Mouse (Mus musculus) heart, embryonic 11.5 days (tissue): Measurements from ENCODE around the gene Stx7. TPM values are rescaled to one million over a fixed set of nuclear protein-coding genes. Genes with fewer than 3 reads are reported as not detected.

Source experiments
- ATAC-seq: fragments of 200-750 bp; cut with Nextera tagmentation; replicated peaks from 2 replicates; pipeline ENCODE4 v1.8.0; 2017; ENCODE audit warnings: moderate library complexity; ENCODE audit not compliant: insufficient number of reproducible peaks, low FRiP score, low TSS enrichment
- H3K27ac ChIP-seq: fragments of 300-500 bp; sonication (generic); 2 replicates; pipeline ENCODE4 v1.5.1; 2014; ENCODE audit warnings: mild to moderate bottlenecking, low read depth, low read length
- H3K27me3 ChIP-seq: fragments of 300-500 bp; sonication (generic); 2 replicates; pipeline ENCODE4 v1.6.1; 2014; ENCODE audit warnings: mild to moderate bottlenecking, low read length, mixed read lengths; ENCODE audit not compliant: control insufficient read depth, insufficient read depth
- H3K36me3 ChIP-seq: fragments of 300-500 bp; sonication (generic); 2 replicates; pipeline ENCODE4 v1.6.1; 2014; ENCODE audit warnings: mild to moderate bottlenecking, low read length, moderate library complexity, mixed read lengths; ENCODE audit not compliant: control insufficient read depth, insufficient read depth
- H3K4me1 ChIP-seq: fragments of 300-500 bp; sonication (generic); 2 replicates; pipeline ENCODE4 v1.6.1; 2014; ENCODE audit warnings: low read length; ENCODE audit not compliant: control insufficient read depth, insufficient read depth
- H3K4me2 ChIP-seq: fragments of 300-500 bp; sonication (generic); 2 replicates; pipeline ENCODE4 v1.6.1; 2014; ENCODE audit warnings: mild to moderate bottlenecking, moderate library complexity
- H3K4me3 ChIP-seq: fragments of 300-500 bp; sonication (generic); 2 replicates; pipeline ENCODE4 v1.5.1; 2014; ENCODE audit warnings: low read depth, low read length
- H3K9ac ChIP-seq: fragments of 300-500 bp; sonication (generic); 2 replicates; pipeline ENCODE4 v1.6.1; 2014; ENCODE audit warnings: mild to moderate bottlenecking, low read depth, low read length, moderate library complexity
- H3K9me3 ChIP-seq: fragments of 300-500 bp; sonication (generic); replicated peaks from 2 replicates; pipeline ENCODE4 v1.6.1; 2016; ENCODE audit warnings: low read length; ENCODE audit not compliant: control insufficient read depth
- WGBS: fragments of 180-500 bp; shearing (Covaris S2); extraction: QIAGEN DNeasy Blood & Tissue Kit; methylation state at CpG from one replicate; pipeline ENCODE4 v1.1.7; 2014; ENCODE audit not compliant: insufficient replicate concordance; 5-methylcytosine and 5-hydroxymethylcytosine counted together
- polyA plus RNA-seq: library from polyadenylated mRNA; unstranded; fragments of >200 nt; fragmentation: Nextera tagmentation; extraction: Ambion mirVana; gene quantifications from 2 replicates; pipeline ENCODE4 v1.2.1, GENCODE M21; 2014

Gene Stx7
- polyA plus RNA-seq, 1 experiment from 2014 or later = 89.8 TPM

DNA sequence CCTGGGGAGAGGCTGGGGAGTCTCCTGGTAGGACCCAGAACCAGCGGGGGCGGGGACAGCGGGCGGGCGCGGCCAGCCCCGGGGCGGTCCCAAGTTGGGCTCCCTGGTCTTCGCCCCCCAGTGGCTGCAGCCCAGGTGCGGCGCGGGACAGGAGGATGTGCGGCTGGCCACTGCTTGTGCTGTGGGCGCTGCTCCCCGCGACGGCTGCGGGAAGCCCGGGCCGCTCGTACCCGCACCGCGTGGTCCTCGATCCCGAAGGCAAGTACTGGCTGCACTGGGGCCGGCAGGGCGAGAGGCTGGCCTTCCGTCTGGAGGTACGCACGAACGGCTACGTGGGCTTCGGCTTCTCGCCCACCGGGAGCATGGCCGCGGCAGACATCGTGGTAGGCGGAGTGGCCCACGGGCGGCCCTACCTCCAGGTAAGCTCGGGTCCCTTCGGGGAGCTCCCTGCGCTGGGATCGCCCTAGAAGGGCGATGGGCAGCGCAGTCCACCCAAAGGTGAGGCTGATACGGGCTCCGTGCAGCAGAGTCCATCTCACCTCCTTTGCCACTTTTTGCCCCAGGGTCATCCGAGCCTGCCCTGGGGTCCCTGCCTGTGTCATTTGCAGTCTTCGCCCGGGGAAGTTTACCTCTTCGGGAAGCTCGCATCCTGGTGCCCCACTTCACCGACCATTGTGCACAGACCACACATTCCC, 74.5 kb downstream of the Stx7 start, which contains the start of gene Moxd1:
Gene Moxd1, plus strand, starts transcription at position 69 of the 695 bp plus-strand sequence.
- H3K36me3 ChIP-seq = no peaks in the 10 kb centered on the region
- peak within 1 kb of the TSS; percentile 92 for H3K4me2 ChIP-seq
- H3K9me3 ChIP-seq = no peaks in the 10 kb centered on the region
- H3K4me1 ChIP-seq = no peaks in the 10 kb centered on the region
- 1% methylated on average over 52 of the region's 56 CpGs for WGBS
- peak within 1 kb of the TSS; percentile 56 for H3K9ac ChIP-seq
- ATAC-seq = peak; percentile 68; the same call in 1 of the 2 replicates
- H3K27me3 ChIP-seq = peaks cover 33% of the 10 kb centered on the region
- peak within 1 kb of the TSS; percentile 55 for H3K4me3 ChIP-seq
- no peak within 1 kb of the TSS for H3K27ac ChIP-seq

DNA sequence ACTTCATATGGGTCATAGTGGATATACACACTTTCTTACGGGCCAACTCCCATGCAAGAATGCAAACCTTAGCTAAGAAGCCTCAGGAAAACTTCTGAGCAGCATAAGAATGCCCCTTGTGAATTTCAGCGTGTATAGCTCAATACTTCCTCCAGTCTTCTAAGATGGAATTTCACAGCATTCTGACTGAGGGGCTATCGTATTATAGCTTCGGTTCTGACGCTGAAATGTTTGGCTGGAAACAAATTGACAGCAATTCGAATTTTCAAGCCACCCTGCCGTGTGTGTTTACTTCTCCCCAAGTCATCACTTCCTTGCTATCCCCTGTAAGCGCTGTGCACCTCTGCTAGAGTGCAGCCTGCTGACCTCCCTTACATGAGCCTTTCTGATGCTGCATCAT, 75.5 kb downstream of the Stx7 start:
- Histone ChIP-seq H3K27me3 (peaks cover 33% of the 10 kb centered on the region), H3K4me2 (no peak overlapping the region), H3K4me1 (no peaks in the 10 kb centered on the region), H3K36me3 (no peaks in the 10 kb centered on the region), H3K27ac (no peak overlapping the region), H3K9ac (no peak overlapping the region), H3K9me3 (no peaks in the 10 kb centered on the region), H3K4me3 (no peak overlapping the region)
- no peak for ATAC-seq
- WGBS = 18% methylated on average over 8 of the region's 8 CpGs

DNA sequence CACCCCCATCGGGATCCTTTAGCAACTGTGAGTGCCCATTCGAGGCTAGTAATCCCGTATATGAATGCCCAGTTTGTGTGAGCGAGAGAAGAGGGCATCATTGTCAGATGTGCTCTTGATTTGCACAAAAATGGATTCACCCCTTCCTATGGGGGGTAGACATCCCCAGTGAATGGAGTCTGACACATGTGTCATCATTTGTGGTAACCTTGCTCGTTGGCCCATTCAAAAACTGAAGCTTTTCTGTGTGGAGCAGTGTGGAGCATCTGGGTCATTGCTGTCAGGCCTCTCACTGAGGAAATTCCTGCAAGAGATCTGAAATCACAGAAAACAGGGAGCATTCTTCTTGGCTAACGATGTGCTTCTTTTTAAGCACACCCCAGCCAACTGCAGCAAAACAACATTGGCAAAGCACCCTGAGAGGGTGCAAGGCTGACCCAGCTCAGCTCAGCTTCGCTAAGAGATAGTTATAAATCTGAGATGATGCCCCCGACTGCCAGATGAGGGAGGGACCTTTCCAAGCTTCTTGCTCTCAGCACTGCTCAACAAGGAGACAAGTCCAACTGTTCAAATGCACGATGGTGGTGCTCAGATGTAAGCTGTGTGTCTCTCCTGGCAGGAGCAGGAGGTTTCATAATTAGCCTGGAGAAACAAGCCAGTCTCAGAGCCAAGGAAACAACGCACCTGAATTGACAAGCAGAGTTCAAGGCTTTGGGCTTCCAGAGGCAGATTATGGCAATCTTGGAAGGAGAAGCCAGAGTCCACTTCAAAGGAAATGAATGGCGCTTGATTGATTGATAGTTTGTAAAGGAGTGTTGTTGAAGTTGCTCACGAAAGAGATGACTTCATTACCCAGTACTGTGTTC, 79.4 kb downstream of the Stx7 start:
- H3K27ac ChIP-seq = no peak overlapping the region
- no peak for ATAC-seq
- no peaks in the 10 kb centered on the region for H3K36me3 ChIP-seq
- H3K4me2 ChIP-seq = no peak overlapping the region
- H3K27me3 ChIP-seq = peaks cover 18% of the 10 kb centered on the region
- H3K9ac ChIP-seq = no peak overlapping the region
- no peaks in the 10 kb centered on the region for H3K4me1 ChIP-seq
- H3K9me3 ChIP-seq = no peaks in the 10 kb centered on the region
- WGBS = 63% methylated on average over 12 of the region's 12 CpGs
- no peak overlapping the region for H3K4me3 ChIP-seq

DNA sequence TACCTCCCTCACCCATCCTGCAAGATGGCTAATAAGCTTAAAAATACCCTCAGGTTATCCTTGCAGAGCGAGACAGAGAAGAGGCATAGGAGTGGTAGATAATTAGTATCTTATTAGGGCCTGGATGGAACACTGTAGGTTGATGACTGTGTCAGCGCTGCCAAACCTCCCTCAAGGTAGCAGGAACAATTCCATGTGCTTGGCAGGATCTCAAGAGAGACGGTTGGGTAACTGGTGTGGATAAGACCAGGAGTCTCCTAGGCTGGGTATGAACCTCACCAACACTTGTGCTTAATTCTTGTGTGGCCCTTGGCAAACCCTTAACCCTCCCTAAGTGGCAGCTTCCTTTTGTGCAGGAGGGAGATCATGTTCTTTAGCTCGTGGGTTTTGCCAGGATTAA, 83.2 kb downstream of the Stx7 start:
- Histone ChIP-seq H3K27ac (no peak overlapping the region), H3K9me3 (no peaks in the 10 kb centered on the region), H3K4me3 (no peak overlapping the region), H3K4me2 (no peak overlapping the region), H3K4me1 (no peaks in the 10 kb centered on the region), H3K36me3 (no peaks in the 10 kb centered on the region), H3K27me3 (no peaks in the 10 kb centered on the region), H3K9ac (no peak overlapping the region)
- WGBS = 76% methylated on average over 4 of the region's 4 CpGs
- ATAC-seq = no peak

DNA sequence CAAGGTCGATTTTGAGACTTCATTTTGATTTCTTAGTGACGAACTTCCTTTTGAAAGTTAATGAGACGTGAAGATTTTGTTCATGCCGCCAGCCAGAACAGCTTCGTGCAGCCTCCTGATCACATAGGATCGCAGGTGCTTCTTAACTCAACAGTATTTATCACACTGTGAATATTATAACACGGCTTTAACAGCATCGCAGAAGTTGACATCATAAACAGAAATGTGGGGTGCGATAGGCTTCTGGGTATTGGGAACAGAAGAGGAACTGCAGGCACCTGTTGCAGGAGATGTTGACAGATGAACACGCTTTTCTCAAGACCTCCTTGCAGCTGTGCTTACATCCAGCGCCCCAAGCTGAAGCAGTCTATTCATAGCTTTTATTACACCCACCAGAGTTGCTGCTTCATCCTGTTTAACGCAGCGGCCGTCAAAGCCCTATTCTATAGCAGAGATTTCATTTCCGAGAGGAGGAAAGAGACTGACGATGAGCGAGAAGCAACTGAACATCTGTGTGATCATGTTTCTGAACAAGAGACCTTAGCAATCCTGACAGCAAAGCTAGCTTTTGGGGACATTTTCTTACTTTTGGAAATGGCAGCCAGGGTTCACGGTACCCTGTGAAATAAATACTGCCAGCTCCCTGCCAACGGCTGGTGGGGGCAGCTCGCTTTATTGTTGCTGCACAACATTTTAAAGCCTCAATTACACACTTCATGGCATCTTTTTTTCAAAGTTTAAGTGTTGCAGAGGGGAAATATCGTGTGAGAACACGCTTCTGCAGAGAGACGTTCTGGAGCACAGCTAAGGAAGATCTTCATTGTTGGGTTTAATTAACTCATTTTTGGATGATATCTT, 86.6 kb downstream of the Stx7 start:
- H3K9ac ChIP-seq = no peak overlapping the region
- H3K4me2 ChIP-seq = no peak overlapping the region
- no peaks in the 10 kb centered on the region for H3K4me1 ChIP-seq
- ATAC-seq = no peak
- H3K27me3 ChIP-seq = no peaks in the 10 kb centered on the region
- no peak overlapping the region for H3K27ac ChIP-seq
- WGBS = 80% methylated on average over 23 of the region's 23 CpGs
- no peaks in the 10 kb centered on the region for H3K36me3 ChIP-seq
- peaks cover 3% of the 10 kb centered on the region; the same call in 1 of the 2 replicates for H3K9me3 ChIP-seq
- no peak overlapping the region for H3K4me3 ChIP-seq

Other genes with a start within 250 kb of the Stx7 start
- gene Taar1, start 228.9 kb upstream of the Stx7 start, polyA plus RNA-seq = not detected in 2 replicates
- not detected in 2 replicates for gene Taar2, start 210.7 kb upstream of the Stx7 start, polyA plus RNA-seq
- not detected in 2 replicates for gene Taar3, start 199.7 kb upstream of the Stx7 start, polyA plus RNA-seq
- not detected in 2 replicates for gene Taar4, start 188.8 kb upstream of the Stx7 start, polyA plus RNA-seq
- gene Taar5, start 178.6 kb upstream of the Stx7 start, polyA plus RNA-seq = not detected in 2 replicates
- gene Taar6, start 163.7 kb upstream of the Stx7 start, polyA plus RNA-seq = not detected in 2 replicates
- not detected in 2 replicates for gene Taar7a, start 155.8 kb upstream of the Stx7 start, polyA plus RNA-seq
- gene Taar7b, start 149.4 kb upstream of the Stx7 start, polyA plus RNA-seq = not detected in 2 replicates
- gene Taar7d, start 122.1 kb upstream of the Stx7 start, polyA plus RNA-seq = not detected in 2 replicates
- gene Taar7e, start 111.7 kb upstream of the Stx7 start, polyA plus RNA-seq = not detected in 2 replicates
- gene Taar7f, start 99.8 kb upstream of the Stx7 start, polyA plus RNA-seq = not detected in 2 replicates
- gene Taar8a, start 72.8 kb upstream of the Stx7 start, polyA plus RNA-seq = not detected in 2 replicates
- gene Taar8b, start 57.0 kb upstream of the Stx7 start, polyA plus RNA-seq = not detected in 2 replicates
- not detected in 2 replicates for gene Taar8c, start 47.4 kb upstream of the Stx7 start, polyA plus RNA-seq
- not detected in 2 replicates for gene Taar9, start 39.8 kb upstream of the Stx7 start, polyA plus RNA-seq
- gene Moxd1, start 74.2 kb downstream of the Stx7 start, polyA plus RNA-seq = 3.7 and 5.8 TPM in 2 replicates